Mouse (Mus musculus): ENCODE measurements around the gene Mark4. TPM values are rescaled to one million over a fixed set of nuclear protein-coding genes. Genes with fewer than 3 reads are reported as not detected.
A peak's percentile ranks its signal among the peaks of the same experiment; 100 is the strongest.

Gene Mark4
- polyA plus RNA-seq, 1 experiment from 2014 or later, result 7.9 TPM

- no peaks in the 10 kb centered on the region for H3K36me3 ChIP-seq (ENCODE audit: insufficient read depth, low read length)
- no peak overlapping the region for H3K4me3 ChIP-seq (replicated peaks; ENCODE audit: low read depth, low read length)
- no peak for TF ChIP-seq CTCF (IDR thresholded peaks at IDR 0.05; ENCODE audit: low read depth)
- DNase-seq (ENCODE audit: low spot score) (no peak), ATAC-seq (replicated peaks; ENCODE audit: low FRiP score, low read depth) (no peak)
- WGBS, result 83% methylated on average over 1 of the region's 1 CpGs
- no peak overlapping the region for H3K9ac ChIP-seq (ENCODE audit: low read depth, low read length)
- no peaks in the 10 kb centered on the region for H3K9me3 ChIP-seq (replicated peaks; ENCODE audit: low read length)
- no peaks in the 10 kb centered on the region for H3K27me3 ChIP-seq (ENCODE audit: insufficient read depth, low read length)
- no peak overlapping the region for H3K4me2 ChIP-seq (ENCODE audit: low read length)
- H3K27ac ChIP-seq, result no peak overlapping the region
- peaks cover 10% of the 10 kb centered on the region; the same call in 1 of the 2 replicates for H3K4me1 ChIP-seq (replicated peaks; ENCODE audit: insufficient read depth, low read length)
Observed at GRCm38 (mm10) chr7:19460500-19460899, 1.9 kb upstream of the Mark4 start.

GRCm38 (mm10) chr7:19459144-19459870, 686 bp upstream of the Mark4 start:
- no peak for ATAC-seq (replicated peaks; ENCODE audit: low FRiP score, low read depth)

GRCm38 (mm10) chr7:19458072-19458486, 542 bp downstream of the Mark4 start:
- H3K27me3 ChIP-seq (ENCODE audit: insufficient read depth, low read length), result no peaks in the 10 kb centered on the region
- peak; percentile 58 for TF ChIP-seq CTCF (IDR thresholded peaks at IDR 0.05; ENCODE audit: low read depth)
- H3K27ac ChIP-seq, result peak overlapping the region; percentile 85
- H3K36me3 ChIP-seq (ENCODE audit: insufficient read depth, low read length), result 0 out of 2 replicates have a peak, but pooled peaks cover 3% of the 10 kb centered on the region
- no peaks in the 10 kb centered on the region for H3K9me3 ChIP-seq (replicated peaks; ENCODE audit: low read length)
- H3K9ac ChIP-seq (ENCODE audit: low read depth, low read length), result peak overlapping the region; percentile 89
- 0% methylated on average over 24 of the region's 31 CpGs for WGBS
- peak; percentile 91 for DNase-seq (ENCODE audit: low spot score)
- peak; percentile 72 for ATAC-seq (replicated peaks; ENCODE audit: low FRiP score, low read depth)
- peaks cover 10% of the 10 kb centered on the region; the same call in 1 of the 2 replicates for H3K4me1 ChIP-seq (replicated peaks; ENCODE audit: insufficient read depth, low read length)
- peak overlapping the region; percentile 95 for H3K4me2 ChIP-seq (ENCODE audit: low read length)
- H3K4me3 ChIP-seq (replicated peaks; ENCODE audit: low read depth, low read length), result peak overlapping the region; percentile 83

More at GRCm38 (mm10) chr7:19459144-19459870, 686 bp upstream of the Mark4 start:
- H3K36me3 ChIP-seq (ENCODE audit: insufficient read depth, low read length), result 0 out of 2 replicates have a peak, but pooled peaks cover 3% of the 10 kb centered on the region
- H3K27me3 ChIP-seq (ENCODE audit: insufficient read depth, low read length), result no peaks in the 10 kb centered on the region
- TF ChIP-seq CTCF (IDR thresholded peaks at IDR 0.05; ENCODE audit: low read depth), result no peak
- no peak for DNase-seq (ENCODE audit: low spot score)
- H3K4me1 ChIP-seq (replicated peaks; ENCODE audit: insufficient read depth, low read length), result peaks cover 10% of the 10 kb centered on the region; the same call in 1 of the 2 replicates
- peak overlapping the region; percentile 95 for H3K4me2 ChIP-seq (ENCODE audit: low read length)
- no peaks in the 10 kb centered on the region for H3K9me3 ChIP-seq (replicated peaks; ENCODE audit: low read length)
- WGBS, result 31% methylated on average over 6 of the region's 6 CpGs
- H3K4me3 ChIP-seq (replicated peaks; ENCODE audit: low read depth, low read length), result peak overlapping the region; percentile 83
- peak overlapping the region; percentile 85; the same call in 1 of the 2 replicates for H3K27ac ChIP-seq
- peak overlapping the region; percentile 89 for H3K9ac ChIP-seq (ENCODE audit: low read depth, low read length)

- no peak for TF ChIP-seq CTCF (IDR thresholded peaks at IDR 0.05; ENCODE audit: low read depth)
- Histone ChIP-seq H3K36me3 (ENCODE audit: insufficient read depth, low read length) (0 out of 2 replicates have a peak, but pooled peaks cover 3% of the 10 kb centered on the region), H3K4me3 (replicated peaks; ENCODE audit: low read depth, low read length) (peak overlapping the region; percentile 83), H3K27ac (peak overlapping the region; percentile 85), H3K9ac (ENCODE audit: low read depth, low read length) (peak overlapping the region; percentile 89), H3K4me1 (replicated peaks; ENCODE audit: insufficient read depth, low read length) (peaks cover 10% of the 10 kb centered on the region; the same call in 1 of the 2 replicates), H3K9me3 (replicated peaks; ENCODE audit: low read length) (no peaks in the 10 kb centered on the region), H3K4me2 (ENCODE audit: low read length) (peak overlapping the region; percentile 95), H3K27me3 (ENCODE audit: insufficient read depth, low read length) (no peaks in the 10 kb centered on the region)
- 4% methylated on average over 14 of the region's 14 CpGs for WGBS
- DNase-seq (ENCODE audit: low spot score) (no peak), ATAC-seq (replicated peaks; ENCODE audit: low FRiP score, low read depth) (peak; percentile 18; the same call in 1 of the 2 replicates)
Observed at GRCm38 (mm10) chr7:19457414-19458071, 1.1 kb downstream of the Mark4 start.

- Histone ChIP-seq H3K27ac (no peak overlapping the region), H3K4me2 (ENCODE audit: low read length) (peak overlapping the region; percentile 95), H3K9me3 (replicated peaks; ENCODE audit: low read length) (no peaks in the 10 kb centered on the region), H3K9ac (ENCODE audit: low read depth, low read length) (no peak overlapping the region), H3K36me3 (ENCODE audit: insufficient read depth, low read length) (0 out of 2 replicates have a peak, but pooled peaks cover 3% of the 10 kb centered on the region), H3K4me3 (replicated peaks; ENCODE audit: low read depth, low read length) (no peak overlapping the region), H3K4me1 (replicated peaks; ENCODE audit: insufficient read depth, low read length) (peaks cover 10% of the 10 kb centered on the region; the same call in 1 of the 2 replicates), H3K27me3 (ENCODE audit: insufficient read depth, low read length) (no peaks in the 10 kb centered on the region)
- TF ChIP-seq CTCF (IDR thresholded peaks at IDR 0.05; ENCODE audit: low read depth), result no peak
- DNase-seq (ENCODE audit: low spot score) (no peak), ATAC-seq (replicated peaks; ENCODE audit: low FRiP score, low read depth) (no peak)
- 92% methylated on average over 7 of the region's 7 CpGs for WGBS
Observed at GRCm38 (mm10) chr7:19456628-19457027, 2.0 kb downstream of the Mark4 start.

- Histone ChIP-seq H3K9me3 (replicated peaks; ENCODE audit: low read length) (no peaks in the 10 kb centered on the region), H3K4me2 (ENCODE audit: low read length) (no peak overlapping the region), H3K4me1 (replicated peaks; ENCODE audit: insufficient read depth, low read length) (peaks cover 10% of the 10 kb centered on the region; the same call in 1 of the 2 replicates), H3K4me3 (replicated peaks; ENCODE audit: low read depth, low read length) (no peak overlapping the region), H3K27ac (no peak overlapping the region), H3K27me3 (ENCODE audit: insufficient read depth, low read length) (no peaks in the 10 kb centered on the region), H3K9ac (ENCODE audit: low read depth, low read length) (no peak overlapping the region), H3K36me3 (ENCODE audit: insufficient read depth, low read length) (peaks cover 8% of the 10 kb centered on the region)
- DNase-seq (ENCODE audit: low spot score) (no peak), ATAC-seq (replicated peaks; ENCODE audit: low FRiP score, low read depth) (no peak)
- no peak for TF ChIP-seq CTCF (IDR thresholded peaks at IDR 0.05; ENCODE audit: low read depth)
- 70% methylated on average over 11 of the region's 11 CpGs for WGBS
Observed at GRCm38 (mm10) chr7:19455819-19456495, 2.7 kb downstream of the Mark4 start.

All from kidney, postnatal 0 days (tissue).